Mouse (Mus musculus) MEL-GATA-1-ER (cell line): ENCODE data around the gene Prtg.

ENCODE experiments used
- DNase-seq: peaks from one replicate; pipeline ENCODE4 v3.0.0-alpha.2; 2012; ENCODE audit warnings: low read depth; ENCODE audit errors: extremely low read depth

Prtg gene

GRCm38 (mm10) chr9:72861235-72861634 lies 54.6 kb downstream of the Prtg start:
- no peak for DNase-seq

- DNase-seq, result no peak
Measured at GRCm38 (mm10) chr9:72862186-72862585, 55.5 kb downstream of the Prtg start.

- DNase-seq, result no peak
Measured at GRCm38 (mm10) chr9:72862955-72863354, 56.3 kb downstream of the Prtg start.

- DNase-seq, result no peak
Measured at GRCm38 (mm10) chr9:72863773-72864172, 57.1 kb downstream of the Prtg start.

GRCm38 (mm10) chr9:72867434-72867833 lies 60.8 kb downstream of the Prtg start:
- DNase-seq, result no peak

GRCm38 (mm10) chr9:72868774-72869173 lies 62.1 kb downstream of the Prtg start:
- DNase-seq, result no peak

- no peak for DNase-seq
Measured at GRCm38 (mm10) chr9:72871506-72872297, 65.0 kb downstream of the Prtg start.

GRCm38 (mm10) chr9:72872298-72873130 lies 65.8 kb downstream of the Prtg start:
- DNase-seq, result no peak

GRCm38 (mm10) chr9:72875878-72876277 lies 69.2 kb downstream of the Prtg start:
- DNase-seq, result no peak

- DNase-seq, result no peak
Measured at GRCm38 (mm10) chr9:72877905-72878304, 71.2 kb downstream of the Prtg start.

GRCm38 (mm10) chr9:72878656-72879055 lies 72.0 kb downstream of the Prtg start:
- no peak for DNase-seq

- no peak for DNase-seq
Measured at GRCm38 (mm10) chr9:72879601-72880000, 72.9 kb downstream of the Prtg start.

- no peak for DNase-seq
Measured at GRCm38 (mm10) chr9:72880225-72880960, 73.7 kb downstream of the Prtg start.

GRCm38 (mm10) chr9:72881026-72881768 lies 74.5 kb downstream of the Prtg start:
- DNase-seq, result peak; percentile 23

GRCm38 (mm10) chr9:72883940-72884339 lies 77.3 kb downstream of the Prtg start:
- peak; percentile 35 for DNase-seq

- DNase-seq, result peak; percentile 31
Measured at GRCm38 (mm10) chr9:72889777-72890176, 83.1 kb downstream of the Prtg start.

GRCm38 (mm10) chr9:72890499-72891085 lies 83.9 kb downstream of the Prtg start:
- no peak for DNase-seq

- DNase-seq, result no peak
Measured at GRCm38 (mm10) chr9:72892761-72893160, 86.1 kb downstream of the Prtg start.

GRCm38 (mm10) chr9:72894796-72895352 lies 88.2 kb downstream of the Prtg start:
- peak; percentile 57 for DNase-seq

GRCm38 (mm10) chr9:72902057-72902456 lies 95.4 kb downstream of the Prtg start:
- no peak for DNase-seq
